Mouse (Mus musculus) v-Abl transformed pro-B cells (cell line): Measurements from ENCODE around the gene Fam216b.

Experiments
- in situ Hi-C, 2 experiments: fragments of 400-800 bp; cut with MboI; formaldehyde crosslinking; loops; one replicate each; pipeline ENCODE4 v1.15.1; 2025; ENCODE audit not compliant: unreplicated experiment in 2 of 2

Gene Fam216b

GRCm38 (mm10) chr14:78088907-78089306, at the start of gene Fam216b:
TSS of gene Fam216b (minus strand) at chr14:78089007.
- in situ Hi-C loops: no loop called here

DNA sequence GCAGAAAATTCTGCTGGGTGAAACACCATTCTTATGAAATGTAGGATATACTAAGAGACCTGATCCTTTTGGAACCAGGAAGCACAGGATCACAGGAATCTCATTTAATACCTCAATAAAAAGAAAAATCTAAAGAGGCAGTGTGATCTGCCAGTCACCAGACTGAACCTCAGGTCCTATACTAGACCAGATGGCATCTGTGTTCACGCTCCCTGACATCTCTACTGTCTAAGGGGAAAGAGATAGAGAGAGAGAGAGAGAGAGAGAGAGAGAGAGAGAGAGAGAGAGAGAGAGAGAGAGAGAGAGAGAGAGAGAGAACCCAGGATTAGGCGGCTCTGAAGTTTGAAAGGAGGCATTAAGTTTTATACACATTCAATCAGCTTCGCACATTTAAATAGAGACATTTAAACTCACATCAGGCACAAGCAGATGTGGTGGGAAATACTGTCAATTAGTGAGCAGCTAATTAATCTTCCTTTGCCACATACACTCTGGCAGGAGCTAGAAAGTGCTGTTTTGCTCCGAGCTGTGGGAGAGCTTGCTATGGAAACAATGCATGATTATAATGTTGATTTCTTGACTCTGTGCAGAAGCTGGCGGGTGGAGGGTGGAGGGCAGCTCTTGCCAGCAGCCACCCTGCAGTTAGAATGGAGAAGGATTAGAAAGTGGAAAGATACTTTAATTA, 43.7 kb upstream of the Fam216b start:
- in situ Hi-C loops: no loop called here

DNA sequence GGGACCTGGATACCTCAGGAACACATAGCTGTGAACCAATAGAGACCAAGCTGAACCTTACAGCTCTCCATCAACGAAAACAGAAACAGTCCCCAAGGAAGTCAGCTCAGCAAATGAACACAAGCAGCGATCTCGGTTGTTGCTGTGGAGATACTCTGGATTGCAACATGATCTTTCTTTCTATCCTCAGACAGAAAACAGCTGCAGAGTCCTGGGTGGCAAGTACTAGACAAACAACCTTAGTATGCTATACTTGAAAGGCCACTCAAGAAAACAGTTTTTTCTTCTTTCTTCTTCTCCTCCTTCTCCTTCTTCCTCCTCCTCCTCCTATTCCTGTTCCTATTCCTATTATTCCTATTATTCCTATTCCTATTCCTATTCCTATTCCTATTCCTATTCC, 37.9 kb upstream of the Fam216b start:
- in situ Hi-C loops: no loop called here

DNA sequence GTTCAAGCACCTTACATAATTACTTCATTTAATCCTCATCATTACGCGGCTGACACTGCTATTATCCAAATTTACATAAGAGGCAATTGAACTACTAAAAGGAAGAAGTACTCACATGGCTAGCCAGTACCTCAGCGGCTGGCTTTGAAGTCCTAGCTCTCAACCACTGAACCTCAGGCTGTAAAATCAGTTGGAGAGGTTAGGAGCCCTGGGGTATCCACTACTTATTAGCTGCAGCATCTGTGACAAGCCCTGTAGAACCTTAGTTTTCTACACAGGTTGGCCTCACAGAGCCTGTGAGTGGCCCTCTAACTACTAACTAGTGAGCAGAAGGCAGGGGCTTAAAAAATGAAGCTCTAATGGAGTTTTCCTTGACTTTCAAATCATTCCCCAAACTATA, 31.5 kb upstream of the Fam216b start:
- in situ Hi-C loops: no loop called here

DNA sequence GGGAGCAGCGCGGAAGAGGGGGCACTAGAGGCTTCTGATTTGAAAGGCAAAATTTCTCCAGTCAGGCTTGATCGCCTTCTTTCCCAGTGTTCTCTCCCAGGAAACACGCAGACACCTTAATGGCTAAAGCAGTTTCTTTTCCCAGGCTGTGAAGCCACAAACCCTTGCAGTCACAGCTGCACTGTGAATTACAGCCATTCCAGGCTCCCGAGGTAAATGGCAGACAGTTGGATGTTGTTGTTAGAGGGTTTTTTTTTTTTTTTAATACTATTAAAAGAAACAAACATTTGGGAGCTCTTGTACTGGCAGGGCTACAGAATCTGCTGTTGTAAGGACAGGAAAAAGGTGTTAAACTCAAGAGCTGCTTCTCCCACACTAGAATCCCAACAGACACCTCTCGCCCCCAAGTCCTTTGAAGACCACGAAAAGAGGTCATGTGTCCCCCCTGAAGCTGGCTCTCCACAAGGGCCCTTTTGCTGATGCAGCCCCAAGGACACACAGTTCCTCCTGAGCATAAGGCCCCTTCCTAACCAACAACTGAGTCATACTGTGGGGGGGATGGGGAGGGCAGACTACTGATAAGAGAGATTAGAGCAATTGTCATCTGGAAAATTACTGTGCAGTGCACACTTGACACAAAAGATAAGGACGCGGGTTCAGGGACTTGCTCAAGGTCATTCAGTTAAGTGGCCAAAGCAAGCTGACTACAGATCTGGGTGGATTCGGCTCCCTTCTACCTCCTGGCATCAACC, 30.8 kb upstream of the Fam216b start:
- in situ Hi-C loops: no loop called here

- in situ Hi-C loops: no loop called here
These were observed 28.9 kb upstream of the Fam216b start for GRCm38 (mm10) chr14:78117671-78118070.

- in situ Hi-C loops: no loop called here
These were observed 28.5 kb upstream of the Fam216b start for GRCm38 (mm10) chr14:78117268-78117667.

DNA sequence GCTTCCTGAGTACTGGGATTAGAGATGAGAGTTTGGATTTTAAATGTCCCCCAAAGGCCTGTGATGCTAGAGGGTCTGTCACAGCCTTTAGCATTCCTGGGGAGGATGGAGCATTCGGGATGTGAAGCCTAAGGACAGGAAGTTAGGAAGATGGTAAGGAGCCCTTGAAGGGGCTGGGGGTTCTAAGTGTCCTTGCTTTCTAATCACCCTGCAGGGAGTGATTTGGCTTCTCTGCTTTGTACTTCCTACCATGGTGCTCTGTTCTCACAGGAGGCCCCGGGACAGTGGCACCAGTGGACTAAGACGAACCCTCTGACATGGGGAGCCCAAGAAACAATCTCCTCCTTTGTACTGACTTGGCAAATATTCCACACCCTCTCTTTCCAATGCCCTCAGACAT, 23.7 kb upstream of the Fam216b start:
- in situ Hi-C loops: no loop called here

GRCm38 (mm10) chr14:78110871-78111270, 22.1 kb upstream of the Fam216b start:
- in situ Hi-C loops: no loop called here

GRCm38 (mm10) chr14:78109419-78109818, 20.6 kb upstream of the Fam216b start:
- in situ Hi-C loops: no loop called here

GRCm38 (mm10) chr14:78108388-78108787, 19.6 kb upstream of the Fam216b start:
- in situ Hi-C loops: no loop called here

DNA sequence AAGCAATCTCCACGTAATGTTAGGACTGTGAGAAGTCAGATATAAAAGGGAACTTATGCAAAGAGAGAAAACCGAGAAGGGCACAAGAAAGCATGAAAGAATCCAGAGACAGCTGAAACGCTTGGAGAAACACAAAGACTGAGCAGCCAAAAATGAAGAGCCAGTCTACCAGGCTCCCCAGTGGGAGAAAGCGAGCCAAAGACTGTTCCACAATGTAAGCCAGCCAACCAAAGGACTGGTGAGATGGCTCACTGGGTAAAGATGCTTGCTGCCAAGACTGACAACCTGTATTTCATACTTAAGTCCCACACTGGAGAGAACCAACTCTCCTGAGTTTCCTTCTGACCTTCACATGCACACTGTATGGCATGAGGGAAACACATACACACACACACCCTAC, 784 bp upstream of the Fam216b start:
- in situ Hi-C loops: no loop called here

- in situ Hi-C loops: no loop called here
These were observed 5.3 kb downstream of the Fam216b start for GRCm38 (mm10) chr14:78083465-78083864.

- in situ Hi-C loops: no loop called here
These were observed 11.3 kb downstream of the Fam216b start for GRCm38 (mm10) chr14:78077508-78077907.

DNA sequence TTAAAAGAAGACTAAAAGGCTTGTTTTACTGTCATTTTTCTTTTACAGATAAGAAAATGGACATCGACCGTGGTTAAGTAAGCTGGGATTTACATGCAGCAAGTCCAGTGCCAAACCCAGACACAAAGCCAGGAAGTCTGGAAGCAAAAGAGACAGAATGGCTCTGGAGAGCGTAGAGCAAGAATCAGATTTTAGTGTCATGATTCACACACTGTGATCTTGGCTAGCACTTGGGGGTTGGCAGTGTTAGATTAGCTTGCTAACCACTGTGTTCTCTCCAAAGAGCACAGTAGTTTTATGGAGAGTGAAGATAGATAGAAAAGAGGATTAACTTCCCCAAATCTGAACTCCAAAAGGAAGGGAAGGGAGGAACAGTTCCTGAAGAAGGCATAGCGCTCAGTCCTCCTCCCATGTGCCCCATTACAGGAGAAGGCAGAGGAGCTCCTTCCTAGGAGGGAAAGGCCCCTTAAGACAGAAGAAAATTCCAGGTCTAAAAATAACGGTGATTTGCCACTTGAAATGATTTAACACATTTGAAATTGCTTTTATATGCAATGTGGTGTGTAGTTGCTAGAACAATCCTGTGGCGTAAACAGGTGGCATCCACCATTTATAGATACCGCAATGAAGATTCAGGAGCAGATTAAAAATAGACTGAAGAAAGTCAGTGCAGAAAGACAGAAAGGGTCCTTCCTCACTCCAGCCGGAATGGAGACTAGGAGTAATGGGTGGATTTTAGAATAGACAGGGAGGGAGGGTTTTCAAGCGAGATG, 22.7 kb downstream of the Fam216b start:
- in situ Hi-C loops: loop anchor here in 1 of 2 experiments (25.0 kb wide), 1 partner anchor 421 kb away; no protein-coding TSS in a partner anchor

GRCm38 (mm10) chr14:78062484-78062883, 26.3 kb downstream of the Fam216b start:
- in situ Hi-C loops: loop anchor here in 1 of 2 experiments (25.0 kb wide), 1 partner anchor 425 kb away; no protein-coding TSS in a partner anchor

DNA sequence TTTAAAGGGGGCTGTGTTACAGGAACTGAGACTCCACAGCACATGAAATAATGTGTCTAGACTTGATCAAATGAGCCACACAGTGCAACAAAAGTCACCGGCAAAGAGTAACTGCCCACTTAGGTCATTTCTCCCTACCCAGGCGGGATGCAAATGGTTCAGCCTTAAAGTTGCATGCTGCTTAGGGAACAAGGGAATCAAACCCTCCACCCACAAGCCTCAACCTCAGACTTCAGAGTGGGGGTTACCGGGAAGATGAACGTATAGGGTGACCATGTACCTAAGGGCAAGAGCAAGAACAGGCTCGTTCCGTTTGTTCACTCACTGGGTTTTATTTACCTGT, 28.2 kb downstream of the Fam216b start:
- in situ Hi-C loops: loop anchor here in 1 of 2 experiments (25.0 kb wide), 1 partner anchor 427 kb away; no protein-coding TSS in a partner anchor

GRCm38 (mm10) chr14:78059878-78060608, 28.8 kb downstream of the Fam216b start:
- in situ Hi-C loops: loop anchor here (5.0 to 25.0 kb wide), 3 partner anchors 167 to 427 kb away; no protein-coding TSS in a partner anchor

GRCm38 (mm10) chr14:78057362-78057761, 31.4 kb downstream of the Fam216b start:
- in situ Hi-C loops: loop anchor here (5.0 to 25.0 kb wide), 3 partner anchors 170 to 430 kb away; no protein-coding TSS in a partner anchor

DNA sequence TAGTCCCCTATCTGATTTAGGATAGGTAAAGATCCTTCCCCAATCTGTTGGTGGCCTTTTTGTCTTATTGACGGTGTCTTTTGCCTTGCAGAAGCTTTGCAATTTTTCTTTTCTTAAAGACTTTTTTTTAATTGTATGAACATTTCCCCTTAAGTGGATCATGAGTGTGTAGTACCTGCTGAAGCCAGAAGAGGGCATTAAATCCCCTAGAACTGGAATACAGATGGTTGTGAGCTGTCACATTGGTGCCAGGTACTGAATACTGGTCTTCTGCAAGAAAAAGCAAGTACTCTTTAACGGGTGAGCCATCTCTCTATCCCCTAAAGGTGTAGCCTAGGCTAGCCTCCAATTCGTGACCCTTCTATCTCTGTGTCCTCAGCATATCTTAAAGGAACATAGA, 32.4 kb downstream of the Fam216b start:
- in situ Hi-C loops: loop anchor here (5.0 to 25.0 kb wide), 3 partner anchors 171 to 431 kb away; no protein-coding TSS in a partner anchor
